Mouse (Mus musculus) limb, embryonic 12.5 days (tissue): ENCODE data around the gene Fbxl15. TPM values are rescaled to one million over a fixed set of nuclear protein-coding genes. Genes with fewer than 3 reads are reported as not detected.

Source experiments
- ATAC-seq: fragments of 200-750 bp; cut with Nextera tagmentation; 2 replicates; pipeline ENCODE4 v1.8.0; 2017; ENCODE audit warnings: low read depth, moderate TSS enrichment; ENCODE audit not compliant: insufficient number of reproducible peaks, insufficient read depth, low FRiP score, low TSS enrichment
- H3K27ac ChIP-seq: fragments of 300-500 bp; sonication (generic); 2 replicates; pipeline ENCODE4 v1.5.1; 2016; ENCODE audit warnings: mild to moderate bottlenecking, moderate library complexity
- H3K27me3 ChIP-seq: fragments of 300-500 bp; sonication (generic); 2 replicates; pipeline ENCODE4 v1.6.1; 2016; ENCODE audit warnings: mild to moderate bottlenecking, moderate library complexity
- H3K36me3 ChIP-seq: fragments of 300-500 bp; sonication (generic); 2 replicates; pipeline ENCODE4 v1.6.1; 2016; ENCODE audit warnings: mild to moderate bottlenecking, moderate library complexity
- H3K4me1 ChIP-seq: fragments of 300-500 bp; sonication (generic); replicated peaks from 2 replicates; pipeline ENCODE4 v1.6.1; 2016
- H3K4me2 ChIP-seq: fragments of 300-500 bp; sonication (generic); 2 replicates; pipeline ENCODE4 v1.6.1; 2016; ENCODE audit warnings: mild to moderate bottlenecking, moderate library complexity
- H3K4me3 ChIP-seq: fragments of 300-500 bp; sonication (generic); replicated peaks from 2 replicates; pipeline ENCODE4 v1.5.1; 2016; ENCODE audit warnings: mild to moderate bottlenecking
- H3K9ac ChIP-seq: fragments of 300-500 bp; sonication (generic); replicated peaks from 2 replicates; pipeline ENCODE4 v1.6.1; 2016; ENCODE audit warnings: mild to moderate bottlenecking, moderate library complexity
- H3K9me3 ChIP-seq: fragments of 300-500 bp; sonication (generic); 2 replicates; pipeline ENCODE4 v1.6.1; 2016; ENCODE audit warnings: mild to moderate bottlenecking, moderate library complexity
- WGBS: fragments of 180-500 bp; shearing (Covaris S2); methylation state at CpG from one replicate; pipeline ENCODE4 v1.1.7; 2016; 5-methylcytosine and 5-hydroxymethylcytosine counted together
- polyA plus RNA-seq: library from polyadenylated mRNA; unstranded; fragments of >200 nt; fragmentation: Nextera tagmentation; extraction: Ambion mirVana; gene quantifications from 2 replicates; pipeline ENCODE4 v1.2.1, GENCODE M21; 2016

Gene Fbxl15
- polyA plus RNA-seq, 1 experiment from 2014 or later, result 14.3 TPM

DNA sequence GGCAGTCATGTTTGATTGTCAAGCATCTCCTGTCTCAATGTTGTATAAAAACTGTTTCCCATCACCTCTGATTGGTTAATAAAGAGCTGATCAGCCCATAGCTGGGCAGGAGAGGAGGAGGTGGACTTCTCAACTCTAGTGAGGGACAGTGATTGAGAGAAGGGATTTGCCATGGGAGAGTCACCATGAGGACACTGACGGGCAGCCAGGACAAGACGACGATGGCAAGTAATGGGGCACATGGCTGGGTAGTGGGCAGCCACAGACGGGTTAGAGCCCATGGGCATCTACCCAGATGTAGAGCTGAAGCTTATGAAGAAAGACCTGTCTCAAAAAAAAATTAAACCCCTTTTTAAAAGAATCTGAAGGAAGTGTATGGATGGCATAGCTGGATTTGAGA, 25.4 kb upstream of the Fbxl15 start:
- no peak for ATAC-seq
- H3K9me3 ChIP-seq, result no peaks in the 10 kb centered on the region
- 85% methylated on average over 4 of the region's 4 CpGs for WGBS
- no peak overlapping the region for H3K9ac ChIP-seq
- no peak overlapping the region for H3K4me2 ChIP-seq
- H3K27ac ChIP-seq, result no peak overlapping the region
- H3K4me3 ChIP-seq, result no peak overlapping the region
- peaks cover 22% of the 10 kb centered on the region for H3K27me3 ChIP-seq
- H3K4me1 ChIP-seq, result peaks cover 13% of the 10 kb centered on the region
- H3K36me3 ChIP-seq, result peaks cover 3% of the 10 kb centered on the region; the same call in 1 of the 2 replicates

DNA sequence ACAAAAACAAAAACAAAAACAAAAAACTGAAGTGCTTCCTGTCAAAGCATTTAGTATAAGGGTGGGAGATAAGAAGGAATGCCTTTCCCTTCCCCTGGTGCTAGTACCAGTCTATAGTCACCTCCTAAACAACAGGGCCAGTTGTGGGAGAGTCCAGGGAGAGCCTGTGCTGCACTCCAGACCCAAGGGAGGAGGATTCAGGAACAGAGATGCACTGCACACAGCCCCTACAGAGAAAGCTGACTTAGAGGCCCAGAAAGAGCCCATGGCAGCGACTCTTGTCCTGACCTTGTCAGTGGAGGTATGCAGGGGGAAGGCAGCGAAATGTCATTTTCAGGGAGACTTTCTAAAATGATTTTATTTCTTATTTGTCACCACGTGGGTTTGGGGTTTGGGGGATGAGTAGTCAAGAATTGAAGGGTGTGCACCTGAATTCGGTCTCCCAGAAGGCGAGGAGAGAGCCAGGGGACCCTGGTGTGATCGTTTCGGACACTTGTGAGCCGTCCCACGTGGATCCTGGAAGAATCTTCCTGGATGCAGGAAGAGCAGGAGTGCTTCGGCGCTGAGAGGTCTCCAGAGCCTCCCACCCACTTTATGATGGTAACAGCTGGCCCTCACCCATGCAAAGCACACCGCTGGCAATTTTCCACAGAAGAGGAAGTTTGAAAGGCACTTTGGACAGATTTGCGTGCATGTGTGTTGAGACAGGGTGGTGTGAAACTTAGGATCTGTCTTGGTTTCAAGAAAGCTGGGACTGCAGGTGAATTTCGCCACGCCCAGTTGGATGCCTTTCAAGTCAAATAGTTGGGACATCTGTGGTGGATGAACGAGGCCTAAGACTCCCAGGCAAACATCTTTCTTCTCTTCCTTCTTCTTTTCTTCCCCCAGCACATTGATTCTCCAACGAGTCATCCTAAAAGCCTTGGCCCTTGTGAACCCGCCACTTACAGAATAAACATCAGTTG, 24.5 kb upstream of the Fbxl15 start:
- Histone ChIP-seq H3K4me3 (peak overlapping the region; percentile 65), H3K4me1 (peaks cover 14% of the 10 kb centered on the region), H3K27ac (no peak overlapping the region), H3K9ac (no peak overlapping the region), H3K27me3 (peaks cover 32% of the 10 kb centered on the region), H3K36me3 (peaks cover 5% of the 10 kb centered on the region; the same call in 1 of the 2 replicates), H3K4me2 (peak overlapping the region; percentile 86), H3K9me3 (no peaks in the 10 kb centered on the region)
- 53% methylated on average over 18 of the region's 18 CpGs for WGBS
- no peak for ATAC-seq

DNA sequence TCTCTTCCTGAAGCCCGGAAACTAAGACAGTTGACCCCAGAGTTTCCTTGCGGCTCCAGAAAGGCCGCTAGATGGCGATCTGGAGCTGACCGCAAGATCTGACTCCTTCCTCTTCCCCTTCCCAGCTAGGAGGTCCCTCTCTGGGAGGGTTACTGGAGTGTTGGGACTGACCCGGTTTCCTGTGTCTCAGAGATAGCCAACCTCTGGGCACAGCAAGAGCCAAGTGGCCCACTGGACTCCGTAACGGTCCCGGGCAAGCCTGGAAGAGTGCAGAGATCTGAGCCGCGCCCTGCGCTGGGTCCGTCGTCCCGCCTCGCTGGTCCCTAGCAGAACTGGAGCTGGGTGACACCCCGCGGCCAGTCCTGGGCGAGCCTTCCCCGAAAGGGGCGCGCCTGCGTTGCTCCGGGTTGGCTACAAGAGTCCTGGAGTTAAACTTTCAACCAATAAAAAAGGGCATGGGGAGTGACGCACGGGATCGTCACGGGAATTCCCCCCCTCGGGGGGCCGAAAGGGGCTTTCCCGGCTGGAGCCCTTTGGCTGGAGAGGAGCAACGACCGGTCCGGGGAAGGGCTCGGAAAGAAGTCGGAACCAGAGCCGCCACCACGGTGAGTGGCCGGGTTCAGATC, 23.7 kb upstream of the Fbxl15 start, which contains the start of gene Nfkb2:
Gene Nfkb2, plus strand, starts transcription at position 105 of the 626 bp plus-strand sequence.
- H3K27ac ChIP-seq, result peak within 1 kb of the TSS; percentile 72
- H3K9ac ChIP-seq, result peak within 1 kb of the TSS; percentile 66
- H3K9me3 ChIP-seq, result no peaks in the 10 kb centered on the region
- ATAC-seq, result peak; percentile 80
- WGBS, result under 1% methylated on average over 39 of the region's 39 CpGs
- peaks cover 19% of the 10 kb centered on the region for H3K4me1 ChIP-seq
- H3K36me3 ChIP-seq, result peaks cover 5% of the 10 kb centered on the region; the same call in 1 of the 2 replicates
- H3K27me3 ChIP-seq, result peaks cover 36% of the 10 kb centered on the region
- peak within 1 kb of the TSS; percentile 86 for H3K4me2 ChIP-seq
- H3K4me3 ChIP-seq, result peak within 1 kb of the TSS; percentile 65

DNA sequence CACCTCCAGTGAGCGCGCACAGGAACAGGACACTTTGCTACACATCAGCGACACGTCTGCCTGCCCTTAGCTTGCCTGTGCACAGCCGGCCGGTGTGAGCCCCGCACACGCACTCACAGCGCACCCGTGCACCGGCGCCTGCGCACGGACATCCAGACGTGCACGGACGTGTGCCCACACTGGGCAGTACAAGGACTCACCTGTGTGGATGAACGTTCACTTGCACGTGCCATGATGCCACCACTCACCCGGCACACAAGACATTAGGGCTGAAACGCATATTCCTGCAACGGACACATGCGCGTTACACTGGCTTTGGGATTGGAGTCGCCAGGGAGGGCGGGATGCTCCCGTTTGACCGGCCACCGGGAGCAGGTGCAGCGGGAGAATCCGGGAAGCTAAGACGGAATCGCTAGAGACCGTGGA, 23.1 kb upstream of the Fbxl15 start:
- Histone ChIP-seq H3K36me3 (peaks cover 9% of the 10 kb centered on the region; the same call in 1 of the 2 replicates), H3K9me3 (no peaks in the 10 kb centered on the region), H3K27ac (no peak overlapping the region), H3K4me2 (peak overlapping the region; percentile 86), H3K27me3 (peaks cover 40% of the 10 kb centered on the region), H3K4me3 (peak overlapping the region; percentile 65), H3K4me1 (peaks cover 19% of the 10 kb centered on the region), H3K9ac (peak overlapping the region; percentile 66)
- under 1% methylated on average over 34 of the region's 34 CpGs for WGBS
- ATAC-seq, result peak; percentile 27; the same call in 1 of the 2 replicates

DNA sequence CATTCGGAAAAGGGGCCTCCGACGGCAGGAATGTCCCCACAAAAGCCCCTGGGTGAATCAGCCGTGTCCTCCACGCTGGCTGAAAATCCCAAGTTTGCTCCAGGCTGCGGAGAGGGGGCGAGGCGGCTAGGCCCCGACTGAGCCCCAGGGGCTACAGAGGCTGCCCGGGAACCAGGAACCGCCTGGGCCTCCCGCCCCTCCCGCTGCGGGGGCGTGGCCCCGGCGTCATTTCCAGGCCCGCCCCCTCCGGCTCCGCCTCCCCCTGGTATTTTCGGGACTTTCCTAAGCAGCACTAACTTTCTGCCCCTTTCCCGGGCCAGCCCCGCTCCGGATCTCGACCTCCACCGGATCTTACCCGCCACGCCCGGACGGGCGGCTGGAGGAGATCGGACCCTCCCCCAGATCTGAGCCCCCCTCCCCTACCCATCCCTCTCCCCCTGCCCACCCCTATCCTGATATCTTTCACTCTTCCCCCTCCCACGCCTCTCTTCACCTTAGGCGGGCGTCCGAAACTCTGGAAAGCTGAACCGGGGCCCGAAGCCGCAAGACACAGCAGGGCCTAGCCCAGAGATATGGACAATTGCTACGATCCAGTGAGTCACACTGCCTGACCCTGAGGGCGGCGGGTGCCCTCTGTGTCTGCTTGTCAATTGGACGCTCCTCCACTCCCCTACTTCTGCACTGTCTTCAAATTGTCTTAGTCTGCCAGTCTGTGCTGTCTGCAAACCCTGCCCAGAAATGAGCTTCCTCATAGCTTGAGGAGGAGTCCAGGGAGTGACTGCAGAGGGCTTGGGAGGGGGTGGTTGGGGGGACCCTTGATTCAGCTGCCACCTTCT, 22.3 kb upstream of the Fbxl15 start:
- Histone ChIP-seq H3K9ac (peak overlapping the region; percentile 66), H3K4me1 (peaks cover 19% of the 10 kb centered on the region), H3K27me3 (peaks cover 43% of the 10 kb centered on the region), H3K9me3 (no peaks in the 10 kb centered on the region), H3K36me3 (peaks cover 16% of the 10 kb centered on the region), H3K4me3 (peak overlapping the region; percentile 65), H3K4me2 (peak overlapping the region; percentile 86), H3K27ac (0 out of 2 replicates have a peak overlapping the region, but pooled peaks have one; percentile 17)
- WGBS, result under 1% methylated on average over 42 of the region's 43 CpGs
- ATAC-seq, result peak; percentile 50

DNA sequence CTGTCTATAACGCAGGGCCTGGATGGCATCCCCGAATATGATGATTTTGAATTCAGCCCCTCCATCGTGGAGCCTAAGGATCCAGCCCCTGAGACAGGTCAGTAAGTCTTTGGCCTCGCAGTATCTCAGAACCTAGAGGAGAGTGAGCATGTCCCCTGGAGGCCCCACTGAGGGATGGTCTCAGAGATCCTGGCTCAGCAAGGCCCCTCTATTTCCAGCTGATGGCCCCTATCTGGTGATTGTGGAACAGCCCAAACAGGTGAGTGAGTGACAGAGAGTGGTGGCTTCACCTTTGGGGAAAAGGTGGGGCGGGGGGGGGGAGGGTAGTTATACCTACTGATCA, 21.7 kb upstream of the Fbxl15 start:
- no peak for ATAC-seq
- 60% methylated on average over 5 of the region's 5 CpGs for WGBS
- peaks cover 43% of the 10 kb centered on the region for H3K27me3 ChIP-seq
- H3K27ac ChIP-seq, result no peak overlapping the region
- peaks cover 19% of the 10 kb centered on the region for H3K4me1 ChIP-seq
- peak overlapping the region; percentile 65 for H3K4me3 ChIP-seq
- peak overlapping the region; percentile 66 for H3K9ac ChIP-seq
- peaks cover 22% of the 10 kb centered on the region for H3K36me3 ChIP-seq
- H3K4me2 ChIP-seq, result peak overlapping the region; percentile 86
- no peaks in the 10 kb centered on the region for H3K9me3 ChIP-seq

DNA sequence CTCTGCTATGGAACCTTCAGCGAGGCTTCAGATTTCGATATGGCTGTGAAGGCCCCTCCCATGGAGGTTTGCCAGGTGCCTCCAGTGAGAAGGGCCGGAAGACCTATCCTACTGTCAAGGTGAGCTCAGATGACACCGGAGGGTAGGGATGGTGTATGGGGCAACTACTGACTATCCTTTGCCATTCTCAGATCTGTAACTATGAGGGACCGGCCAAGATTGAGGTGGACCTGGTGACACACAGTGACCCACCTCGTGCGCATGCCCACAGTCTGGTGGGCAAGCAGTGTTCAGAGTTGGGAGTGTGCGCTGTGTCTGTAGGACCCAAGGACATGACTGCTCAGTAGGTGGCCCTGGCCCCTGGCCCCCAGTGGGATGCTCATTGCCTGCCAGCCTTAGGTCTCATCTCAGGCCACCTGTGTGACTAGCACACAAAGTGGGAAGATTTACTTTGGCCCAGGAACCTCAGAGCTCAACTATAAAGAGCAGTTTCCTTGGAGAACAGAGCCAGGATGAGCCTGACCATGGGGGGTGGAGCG, 21.2 kb upstream of the Fbxl15 start:
- H3K9me3 ChIP-seq, result no peaks in the 10 kb centered on the region
- H3K4me2 ChIP-seq, result no peak overlapping the region
- WGBS, result 92% methylated on average over 9 of the region's 9 CpGs
- no peak overlapping the region for H3K9ac ChIP-seq
- no peak overlapping the region for H3K27ac ChIP-seq
- peaks cover 43% of the 10 kb centered on the region for H3K27me3 ChIP-seq
- peaks cover 28% of the 10 kb centered on the region for H3K36me3 ChIP-seq
- H3K4me1 ChIP-seq, result peaks cover 19% of the 10 kb centered on the region
- no peak for ATAC-seq
- H3K4me3 ChIP-seq, result no peak overlapping the region

DNA sequence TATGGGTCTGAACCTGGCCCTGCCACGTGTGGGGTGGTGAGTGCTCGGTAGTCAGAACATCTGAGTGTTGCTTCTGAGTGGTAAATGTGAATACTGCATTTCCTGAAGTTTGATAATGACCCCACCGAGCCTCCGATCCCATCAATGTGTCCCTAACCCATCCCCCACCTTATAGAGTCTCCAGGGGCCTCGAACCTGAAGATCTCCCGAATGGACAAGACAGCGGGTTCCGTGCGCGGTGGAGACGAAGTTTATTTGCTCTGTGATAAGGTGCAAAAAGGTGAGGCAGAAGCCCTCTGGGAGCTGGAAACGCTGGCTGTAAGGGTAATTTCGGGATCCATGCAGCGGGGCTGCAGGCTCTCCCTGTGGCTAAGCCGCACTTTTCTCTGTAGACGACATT, 20.2 kb upstream of the Fbxl15 start:
- Histone ChIP-seq H3K9me3 (no peaks in the 10 kb centered on the region), H3K9ac (no peak overlapping the region), H3K4me1 (peaks cover 19% of the 10 kb centered on the region), H3K27me3 (peaks cover 49% of the 10 kb centered on the region), H3K4me3 (no peak overlapping the region), H3K27ac (no peak overlapping the region), H3K4me2 (no peak overlapping the region), H3K36me3 (peaks cover 34% of the 10 kb centered on the region)
- ATAC-seq, result no peak
- WGBS, result 77% methylated on average over 16 of the region's 16 CpGs

DNA sequence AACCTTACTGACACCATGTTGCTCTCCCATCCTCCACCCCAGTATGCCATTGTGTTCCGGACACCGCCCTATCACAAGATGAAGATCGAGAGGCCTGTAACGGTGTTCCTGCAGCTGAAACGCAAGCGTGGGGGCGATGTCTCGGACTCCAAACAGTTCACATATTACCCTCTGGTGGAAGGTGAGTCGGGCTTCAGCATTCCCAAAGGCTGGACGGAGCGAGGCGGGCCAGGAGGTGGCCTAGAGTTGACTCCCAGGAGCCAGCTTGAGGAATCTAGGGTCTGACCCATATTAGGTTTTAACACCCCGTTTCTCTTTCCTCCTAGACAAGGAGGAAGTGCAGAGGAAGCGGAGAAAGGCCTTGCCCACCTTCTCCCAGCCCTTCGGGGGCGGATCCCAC, 19.7 kb upstream of the Fbxl15 start:
- no peak overlapping the region for H3K9ac ChIP-seq
- WGBS, result 55% methylated on average over 16 of the region's 16 CpGs
- peak overlapping the region; percentile 33 for H3K4me3 ChIP-seq
- no peak for ATAC-seq
- H3K27ac ChIP-seq, result no peak overlapping the region
- peaks cover 19% of the 10 kb centered on the region for H3K4me1 ChIP-seq
- H3K27me3 ChIP-seq, result peaks cover 53% of the 10 kb centered on the region
- H3K4me2 ChIP-seq, result peak overlapping the region; percentile 70
- H3K9me3 ChIP-seq, result no peaks in the 10 kb centered on the region
- peaks cover 34% of the 10 kb centered on the region for H3K36me3 ChIP-seq

DNA sequence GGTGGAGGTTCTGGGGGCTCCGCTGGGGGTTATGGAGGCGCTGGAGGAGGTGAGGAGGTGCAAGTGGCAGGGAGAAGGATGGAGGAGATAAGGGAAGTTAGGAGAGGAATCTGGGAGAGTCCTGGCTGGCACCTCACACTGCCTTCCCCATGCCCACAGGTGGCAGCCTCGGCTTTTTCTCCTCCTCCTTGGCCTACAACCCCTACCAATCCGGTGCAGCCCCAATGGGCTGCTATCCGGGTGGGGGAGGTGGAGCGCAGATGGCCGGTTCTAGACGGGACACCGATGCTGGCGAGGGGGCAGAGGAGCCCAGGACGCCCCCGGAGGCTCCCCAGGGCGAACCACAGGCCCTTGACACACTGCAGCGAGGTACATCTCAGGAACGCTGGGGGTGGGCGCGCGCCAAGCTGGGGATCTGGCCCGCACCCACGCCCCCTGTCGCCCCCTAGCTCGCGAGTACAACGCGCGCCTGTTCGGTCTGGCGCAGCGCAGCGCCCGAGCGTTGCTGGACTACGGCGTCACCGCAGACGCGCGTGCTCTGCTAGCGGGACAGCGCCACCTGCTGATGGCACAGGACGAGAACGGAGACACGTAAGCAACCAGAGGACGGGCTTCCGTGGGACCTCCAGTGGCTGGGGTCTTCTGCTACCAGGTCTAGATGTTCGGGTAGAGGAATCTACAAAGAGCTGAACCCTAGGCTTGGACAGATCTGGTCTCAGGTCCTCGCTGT, 19.1 kb upstream of the Fbxl15 start:
- WGBS, result 1% methylated on average over 47 of the region's 47 CpGs
- Histone ChIP-seq H3K9ac (peak overlapping the region; percentile 52; the same call in 1 of the 2 replicates), H3K27ac (no peak overlapping the region), H3K4me1 (peaks cover 19% of the 10 kb centered on the region), H3K9me3 (no peaks in the 10 kb centered on the region), H3K4me2 (peak overlapping the region; percentile 70), H3K4me3 (peak overlapping the region; percentile 33), H3K27me3 (peaks cover 55% of the 10 kb centered on the region), H3K36me3 (peaks cover 34% of the 10 kb centered on the region)
- ATAC-seq, result no peak
